Mouse (Mus musculus): Measurements from ENCODE around the gene Gm6096. TPM values are rescaled to one million over a fixed set of nuclear protein-coding genes. Genes with fewer than 3 reads are reported as not detected.

Gene Gm6096
- polyA plus RNA-seq, 1 experiment from 2014 or later = 1.0 TPM

DNA sequence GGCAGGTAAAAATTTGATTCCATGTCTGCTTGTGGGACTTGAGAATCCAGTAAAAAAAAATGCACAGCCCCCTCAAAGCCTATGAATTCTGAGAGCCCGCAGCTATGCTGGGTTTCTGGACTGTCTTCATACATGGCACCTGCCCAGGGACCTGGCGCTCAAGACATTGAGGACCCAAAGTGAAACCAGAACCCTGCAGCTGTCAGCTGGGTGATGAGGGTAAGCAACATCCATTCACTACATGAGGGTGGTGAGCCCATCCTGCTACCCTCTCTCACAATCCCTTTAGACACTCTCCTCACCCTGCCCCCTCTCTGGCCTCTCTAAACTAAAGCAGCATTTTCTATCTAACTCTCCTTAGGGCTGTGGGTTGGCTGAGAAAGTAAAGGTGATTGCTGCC, 26.8 kb downstream of the Gm6096 start:
- WGBS = 98% methylated on average over 2 of the region's 2 CpGs
- H3K9ac ChIP-seq = no peak overlapping the region
- no peak overlapping the region for H3K4me2 ChIP-seq (replicated peaks)
- ATAC-seq (ENCODE audit: low FRiP score) (no peak), DNase-seq (ENCODE audit: low spot score) (no peak)
- peaks cover 14% of the 10 kb centered on the region; the same call in 1 of the 2 replicates for H3K36me3 ChIP-seq (replicated peaks; ENCODE audit: control insufficient read depth, insufficient read depth)
- H3K27me3 ChIP-seq (ENCODE audit: control insufficient read depth, insufficient read depth, low read length) = no peaks in the 10 kb centered on the region
- H3K4me1 ChIP-seq (replicated peaks; ENCODE audit: control insufficient read depth, insufficient read depth, low read length) = no peaks in the 10 kb centered on the region
- H3K27ac ChIP-seq = no peak overlapping the region
- no peak overlapping the region for H3K4me3 ChIP-seq (replicated peaks; ENCODE audit: low read length)
- H3K9me3 ChIP-seq (ENCODE audit: control insufficient read depth, low read length) = no peaks in the 10 kb centered on the region

- H3K27me3 ChIP-seq (ENCODE audit: control insufficient read depth, insufficient read depth, low read length) = no peaks in the 10 kb centered on the region
- no peak overlapping the region for H3K4me3 ChIP-seq (replicated peaks; ENCODE audit: low read length)
- ATAC-seq (ENCODE audit: low FRiP score) (no peak), DNase-seq (ENCODE audit: low spot score) (no peak)
- H3K4me1 ChIP-seq (replicated peaks; ENCODE audit: control insufficient read depth, insufficient read depth, low read length) = no peaks in the 10 kb centered on the region
- no peaks in the 10 kb centered on the region for H3K9me3 ChIP-seq (ENCODE audit: control insufficient read depth, low read length)
- H3K4me2 ChIP-seq (replicated peaks) = no peak overlapping the region
- H3K36me3 ChIP-seq (replicated peaks; ENCODE audit: control insufficient read depth, insufficient read depth) = peaks cover 4% of the 10 kb centered on the region; the same call in 1 of the 2 replicates
- no peak overlapping the region for H3K9ac ChIP-seq
- no peak overlapping the region for H3K27ac ChIP-seq
Observed at GRCm38 (mm10) chr7:34290450-34291151, 39.8 kb downstream of the Gm6096 start.

GRCm38 (mm10) chr7:34291265-34291664, 40.4 kb downstream of the Gm6096 start:
- H3K27me3 ChIP-seq (ENCODE audit: control insufficient read depth, insufficient read depth, low read length) = no peaks in the 10 kb centered on the region
- ATAC-seq (ENCODE audit: low FRiP score) (no peak), DNase-seq (ENCODE audit: low spot score) (no peak)
- H3K27ac ChIP-seq = no peak overlapping the region
- H3K9me3 ChIP-seq (ENCODE audit: control insufficient read depth, low read length) = no peaks in the 10 kb centered on the region
- 84% methylated on average over 1 of the region's 1 CpGs for WGBS
- H3K36me3 ChIP-seq (replicated peaks; ENCODE audit: control insufficient read depth, insufficient read depth) = no peaks in the 10 kb centered on the region
- H3K4me1 ChIP-seq (replicated peaks; ENCODE audit: control insufficient read depth, insufficient read depth, low read length) = no peaks in the 10 kb centered on the region
- no peak overlapping the region for H3K4me2 ChIP-seq (replicated peaks)
- no peak overlapping the region for H3K9ac ChIP-seq
- no peak overlapping the region for H3K4me3 ChIP-seq (replicated peaks; ENCODE audit: low read length)

DNA sequence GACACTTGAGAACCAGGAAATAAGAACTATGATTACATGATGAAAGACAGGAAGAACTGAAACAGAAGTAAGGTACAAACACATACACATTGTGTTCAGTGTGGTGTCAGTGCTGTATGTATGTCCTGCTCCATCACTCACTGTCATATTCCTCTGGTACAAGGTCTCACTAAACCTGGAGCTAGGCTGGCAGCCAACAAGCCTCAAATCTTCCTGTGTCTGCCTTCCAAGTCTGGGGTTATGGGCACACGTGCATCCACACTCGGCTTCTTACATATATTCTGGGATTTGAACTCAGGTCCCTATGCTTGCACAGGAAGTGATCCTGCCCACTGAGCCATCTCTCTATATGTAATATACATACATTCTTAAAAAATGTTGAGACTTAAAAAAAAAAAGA, 41.8 kb downstream of the Gm6096 start:
- no peaks in the 10 kb centered on the region for H3K27me3 ChIP-seq (ENCODE audit: control insufficient read depth, insufficient read depth, low read length)
- WGBS = 91% methylated on average over 2 of the region's 2 CpGs

DNA sequence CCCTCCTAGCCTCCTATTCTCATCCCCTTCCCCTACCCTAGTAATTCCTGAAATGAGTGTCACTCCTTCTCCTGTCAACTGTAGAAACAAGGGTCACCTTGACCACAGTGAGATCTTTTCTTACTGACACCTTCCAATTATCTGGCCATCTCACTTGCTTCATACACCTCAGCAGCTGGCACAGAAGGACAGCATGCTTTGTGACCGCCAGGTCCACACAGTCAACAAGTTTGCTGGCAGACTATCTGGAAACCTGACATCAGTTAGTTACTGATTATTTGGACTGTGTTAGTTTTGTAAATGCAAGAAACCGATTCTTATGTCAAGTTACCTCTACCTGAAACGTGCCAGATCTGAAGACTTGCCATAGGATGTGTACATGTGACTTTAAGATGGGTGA, 45.3 kb downstream of the Gm6096 start:
- no peak overlapping the region for H3K4me3 ChIP-seq (replicated peaks; ENCODE audit: low read length)
- H3K4me1 ChIP-seq (replicated peaks; ENCODE audit: control insufficient read depth, insufficient read depth, low read length) = no peaks in the 10 kb centered on the region
- DNase-seq (ENCODE audit: low spot score) (no peak), ATAC-seq (ENCODE audit: low FRiP score) (no peak)
- H3K27ac ChIP-seq = no peak overlapping the region
- 95% methylated on average over 3 of the region's 3 CpGs for WGBS
- H3K4me2 ChIP-seq (replicated peaks) = no peak overlapping the region
- H3K27me3 ChIP-seq (ENCODE audit: control insufficient read depth, insufficient read depth, low read length) = no peaks in the 10 kb centered on the region
- H3K9ac ChIP-seq = no peak overlapping the region
- no peaks in the 10 kb centered on the region for H3K9me3 ChIP-seq (ENCODE audit: control insufficient read depth, low read length)
- H3K36me3 ChIP-seq (replicated peaks; ENCODE audit: control insufficient read depth, insufficient read depth) = no peaks in the 10 kb centered on the region; the same call in 1 of the 2 replicates

More for the DNA sequence above, 41.8 kb downstream of the Gm6096 start:
- H3K27ac ChIP-seq = no peak overlapping the region
- H3K9me3 ChIP-seq (ENCODE audit: control insufficient read depth, low read length) = no peaks in the 10 kb centered on the region
- H3K9ac ChIP-seq = no peak overlapping the region
- no peak overlapping the region for H3K4me3 ChIP-seq (replicated peaks; ENCODE audit: low read length)
- DNase-seq (ENCODE audit: low spot score) (no peak), ATAC-seq (ENCODE audit: low FRiP score) (no peak)
- H3K4me2 ChIP-seq (replicated peaks) = no peak overlapping the region
- no peaks in the 10 kb centered on the region for H3K36me3 ChIP-seq (replicated peaks; ENCODE audit: control insufficient read depth, insufficient read depth)
- no peaks in the 10 kb centered on the region for H3K4me1 ChIP-seq (replicated peaks; ENCODE audit: control insufficient read depth, insufficient read depth, low read length)

DNA sequence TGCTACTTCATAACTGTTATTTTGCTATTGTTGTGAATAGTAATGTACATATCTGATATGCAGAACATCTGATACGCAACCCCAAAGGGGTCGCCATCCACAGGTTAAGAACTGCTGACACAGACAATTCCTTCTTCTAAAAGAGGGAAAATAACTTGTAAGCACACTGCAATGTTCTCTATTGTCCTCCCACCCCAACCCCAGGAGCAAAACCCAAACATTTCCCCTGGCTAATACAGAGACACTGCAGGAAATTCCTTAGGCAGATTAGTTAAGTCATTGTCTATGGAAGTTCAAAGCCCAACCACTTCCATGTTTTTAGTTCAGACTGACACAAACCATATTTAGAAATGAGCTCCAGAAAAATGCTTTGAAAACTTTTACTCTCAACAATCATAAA, 48.0 kb downstream of the Gm6096 start:
- H3K9ac ChIP-seq = no peak overlapping the region
- 92% methylated on average over 2 of the region's 2 CpGs for WGBS
- no peaks in the 10 kb centered on the region for H3K4me1 ChIP-seq (replicated peaks; ENCODE audit: control insufficient read depth, insufficient read depth, low read length)
- DNase-seq (ENCODE audit: low spot score) (no peak), ATAC-seq (ENCODE audit: low FRiP score) (no peak)
- no peak overlapping the region for H3K27ac ChIP-seq
- no peak overlapping the region for H3K4me2 ChIP-seq (replicated peaks)
- H3K9me3 ChIP-seq (ENCODE audit: control insufficient read depth, low read length) = no peaks in the 10 kb centered on the region
- H3K27me3 ChIP-seq (ENCODE audit: control insufficient read depth, insufficient read depth, low read length) = no peaks in the 10 kb centered on the region
- H3K36me3 ChIP-seq (replicated peaks; ENCODE audit: control insufficient read depth, insufficient read depth) = peaks cover 3% of the 10 kb centered on the region; the same call in 1 of the 2 replicates
- H3K4me3 ChIP-seq (replicated peaks; ENCODE audit: low read length) = no peak overlapping the region

Other genes starting within 250 kb of the Gm6096 start
- gene Scgb2b27, start 237.1 kb upstream of the Gm6096 start, polyA plus RNA-seq (2014; fragmentation: Nextera tagmentation; extraction: Ambion mirVana) = not detected in 2 replicates
- not detected in 2 replicates for gene Scgb1b27, start 229.6 kb upstream of the Gm6096 start, polyA plus RNA-seq (2014; fragmentation: Nextera tagmentation; extraction: Ambion mirVana)
- gene Scgb1b30, start 155.6 kb upstream of the Gm6096 start, polyA plus RNA-seq (2014; fragmentation: Nextera tagmentation; extraction: Ambion mirVana) = not detected in 2 replicates
- gene Wtip, start 117.8 kb upstream of the Gm6096 start, polyA plus RNA-seq (2014; fragmentation: Nextera tagmentation; extraction: Ambion mirVana) = 2.5 and 3.2 TPM in 2 replicates
- gene Uba2, start 81.4 kb upstream of the Gm6096 start, polyA plus RNA-seq (2014; fragmentation: Nextera tagmentation; extraction: Ambion mirVana) = 164 and 177 TPM in 2 replicates
- 63.8 and 68.9 TPM in 2 replicates for gene Pdcd2l, start 54.4 kb upstream of the Gm6096 start, polyA plus RNA-seq (2014; fragmentation: Nextera tagmentation; extraction: Ambion mirVana)
- gene Gpi1, start 20.7 kb upstream of the Gm6096 start, polyA plus RNA-seq (2014; fragmentation: Nextera tagmentation; extraction: Ambion mirVana) = 265 and 302 TPM in 2 replicates
- 39.5 and 45.0 TPM in 2 replicates for gene 4931406P16Rik, start 62.5 kb downstream of the Gm6096 start, polyA plus RNA-seq (2014; fragmentation: Nextera tagmentation; extraction: Ambion mirVana)
- 38.2 and 38.7 TPM in 2 replicates for gene Lsm14a, start 142.3 kb downstream of the Gm6096 start, polyA plus RNA-seq (2014; fragmentation: Nextera tagmentation; extraction: Ambion mirVana)

All from hindbrain, embryonic 14.5 days (tissue).